Mouse (Mus musculus) lung, postnatal 14 days (tissue): ENCODE results near the gene Pip5k1a.
A peak's percentile ranks its signal among the peaks of the same experiment; 100 is the strongest.
"Not testable (repeated sequence)": the region's sequence is repeated elsewhere in the genome, so short reads cannot be mapped to it uniquely, and the experiment has no call there.

Experiments
- DNase-seq: peaks from one replicate; pipeline ENCODE4 v3.0.0; 2021

Pip5k1a gene

GRCm38 (mm10) chr3:95110911-95111726, 4.4 kb upstream of the Pip5k1a start, which contains the start of gene Vps72:
Gene Vps72 (plus strand): TSS chr3:95111022.
- peak; percentile 86 for DNase-seq

- no peak for DNase-seq
These were observed 1.2 kb upstream of the Pip5k1a start for GRCm38 (mm10) chr3:95107898-95108297.

- not testable (repeated sequence) for DNase-seq
These were observed 578 bp upstream of the Pip5k1a start for GRCm38 (mm10) chr3:95107308-95107707.

- no peak for DNase-seq
These were observed 968 bp downstream of the Pip5k1a start for GRCm38 (mm10) chr3:95105586-95106337.

- no peak for DNase-seq
These were observed 1.6 kb downstream of the Pip5k1a start for GRCm38 (mm10) chr3:95105121-95105520.

GRCm38 (mm10) chr3:95100854-95101253, 5.9 kb downstream of the Pip5k1a start:
- no peak for DNase-seq

- DNase-seq = no peak
These were observed 18.7 kb downstream of the Pip5k1a start for GRCm38 (mm10) chr3:95088071-95088470.

- DNase-seq = no peak
These were observed 35.1 kb downstream of the Pip5k1a start for GRCm38 (mm10) chr3:95071606-95072005.

GRCm38 (mm10) chr3:95066570-95066969, 40.2 kb downstream of the Pip5k1a start:
- no peak for DNase-seq

- no peak for DNase-seq
These were observed 40.6 kb downstream of the Pip5k1a start for GRCm38 (mm10) chr3:95066095-95066494.

GRCm38 (mm10) chr3:95065553-95065952, 41.2 kb downstream of the Pip5k1a start:
- DNase-seq = no peak

GRCm38 (mm10) chr3:95063741-95064140, 43.0 kb downstream of the Pip5k1a start:
- no peak for DNase-seq

GRCm38 (mm10) chr3:95058078-95058477, 48.7 kb downstream of the Pip5k1a start:
- DNase-seq = no peak

- DNase-seq = no peak
These were observed 50.5 kb downstream of the Pip5k1a start for GRCm38 (mm10) chr3:95056275-95056674.

GRCm38 (mm10) chr3:95054481-95055260, 52.1 kb downstream of the Pip5k1a start:
- peak; percentile 10 for DNase-seq

- peak; percentile 33 for DNase-seq
These were observed 53.0 kb downstream of the Pip5k1a start for GRCm38 (mm10) chr3:95053701-95054100.

- DNase-seq = peak; percentile 62
These were observed 53.8 kb downstream of the Pip5k1a start for GRCm38 (mm10) chr3:95052959-95053358.

- DNase-seq = no peak
These were observed 58.8 kb downstream of the Pip5k1a start for GRCm38 (mm10) chr3:95047914-95048313.

GRCm38 (mm10) chr3:95046462-95047057, 60.2 kb downstream of the Pip5k1a start:
- DNase-seq = no peak

- DNase-seq = no peak
These were observed 63.5 kb downstream of the Pip5k1a start for GRCm38 (mm10) chr3:95043251-95043650.

- DNase-seq = no peak
These were observed 63.9 kb downstream of the Pip5k1a start for GRCm38 (mm10) chr3:95042838-95043229.

- peak; percentile 97 for DNase-seq
These were observed 64.4 kb downstream of the Pip5k1a start, which contains the start of gene Psmd4 for GRCm38 (mm10) chr3:95042166-95042837. Gene Psmd4 (minus strand): TSS chr3:95042614.
